Mouse (Mus musculus): Measurements from ENCODE around the gene Cobll1. TPM values are rescaled to one million over a fixed set of nuclear protein-coding genes. Genes with fewer than 3 reads are reported as not detected.

Gene Cobll1
- polyA plus RNA-seq, 1 experiment from 2014 or later: 3.8 TPM

GRCm38 (mm10) chr2:65218318-65218717, 20.9 kb downstream of the Cobll1 start:
- WGBS (ENCODE audit: insufficient replicate concordance): 64% methylated on average over 9 of the region's 9 CpGs

GRCm38 (mm10) chr2:65217677-65218076, 21.5 kb downstream of the Cobll1 start:
- 79% methylated on average over 6 of the region's 6 CpGs for WGBS (ENCODE audit: insufficient replicate concordance)

More at GRCm38 (mm10) chr2:65218318-65218717, 20.9 kb downstream of the Cobll1 start:
- Histone ChIP-seq H3K27ac (replicated peaks) (no peak overlapping the region; the same call in 1 of the 2 replicates), H3K9me3 (replicated peaks) (no peaks in the 10 kb centered on the region), H3K4me1 (replicated peaks) (0 out of 2 replicates have a peak, but pooled peaks cover 7% of the 10 kb centered on the region), H3K4me3 (replicated peaks) (no peak overlapping the region), H3K4me2 (no peak overlapping the region), H3K36me3 (replicated peaks) (no peaks in the 10 kb centered on the region), H3K27me3 (no peaks in the 10 kb centered on the region), H3K9ac (no peak overlapping the region)
- no peak for ATAC-seq (ENCODE audit: insufficient read depth)

GRCm38 (mm10) chr2:65216163-65216562, 23.0 kb downstream of the Cobll1 start:
- H3K4me3 ChIP-seq (replicated peaks): no peak overlapping the region
- no peak for ATAC-seq (ENCODE audit: insufficient read depth)
- H3K9ac ChIP-seq: no peak overlapping the region
- no peaks in the 10 kb centered on the region for H3K9me3 ChIP-seq (replicated peaks)
- H3K4me2 ChIP-seq: no peak overlapping the region
- 0 out of 2 replicates have a peak, but pooled peaks cover 7% of the 10 kb centered on the region for H3K4me1 ChIP-seq (replicated peaks)
- no peaks in the 10 kb centered on the region for H3K27me3 ChIP-seq
- H3K27ac ChIP-seq (replicated peaks): no peak overlapping the region
- H3K36me3 ChIP-seq (replicated peaks): no peaks in the 10 kb centered on the region

More at GRCm38 (mm10) chr2:65217677-65218076, 21.5 kb downstream of the Cobll1 start:
- H3K4me1 ChIP-seq (replicated peaks): 0 out of 2 replicates have a peak, but pooled peaks cover 7% of the 10 kb centered on the region
- H3K4me2 ChIP-seq: no peak overlapping the region
- no peaks in the 10 kb centered on the region for H3K9me3 ChIP-seq (replicated peaks)
- no peak overlapping the region for H3K9ac ChIP-seq
- H3K27ac ChIP-seq (replicated peaks): no peak overlapping the region
- H3K36me3 ChIP-seq (replicated peaks): no peaks in the 10 kb centered on the region
- ATAC-seq (ENCODE audit: insufficient read depth): no peak
- no peaks in the 10 kb centered on the region for H3K27me3 ChIP-seq
- no peak overlapping the region for H3K4me3 ChIP-seq (replicated peaks)

- ATAC-seq (ENCODE audit: insufficient read depth): no peak
These were observed 24.6 kb downstream of the Cobll1 start for GRCm38 (mm10) chr2:65214556-65214955.

GRCm38 (mm10) chr2:65213675-65214074, 25.5 kb downstream of the Cobll1 start:
- Histone ChIP-seq H3K9ac (no peak overlapping the region), H3K4me1 (replicated peaks) (0 out of 2 replicates have a peak, but pooled peaks cover 7% of the 10 kb centered on the region), H3K27ac (replicated peaks) (no peak overlapping the region), H3K4me2 (no peak overlapping the region), H3K9me3 (replicated peaks) (no peaks in the 10 kb centered on the region), H3K27me3 (no peaks in the 10 kb centered on the region), H3K4me3 (replicated peaks) (no peak overlapping the region), H3K36me3 (replicated peaks) (no peaks in the 10 kb centered on the region)
- 67% methylated on average over 3 of the region's 3 CpGs for WGBS (ENCODE audit: insufficient replicate concordance)
- no peak for ATAC-seq (ENCODE audit: insufficient read depth)

More at GRCm38 (mm10) chr2:65214556-65214955, 24.6 kb downstream of the Cobll1 start:
- Histone ChIP-seq H3K9ac (no peak overlapping the region), H3K4me1 (replicated peaks) (0 out of 2 replicates have a peak, but pooled peaks cover 7% of the 10 kb centered on the region), H3K27ac (replicated peaks) (no peak overlapping the region), H3K4me2 (no peak overlapping the region), H3K4me3 (replicated peaks) (no peak overlapping the region), H3K9me3 (replicated peaks) (no peaks in the 10 kb centered on the region), H3K27me3 (no peaks in the 10 kb centered on the region), H3K36me3 (replicated peaks) (no peaks in the 10 kb centered on the region)
- 81% methylated on average over 1 of the region's 1 CpGs for WGBS (ENCODE audit: insufficient replicate concordance)

- Histone ChIP-seq H3K36me3 (replicated peaks) (no peaks in the 10 kb centered on the region), H3K27me3 (no peaks in the 10 kb centered on the region), H3K9me3 (replicated peaks) (no peaks in the 10 kb centered on the region), H3K4me1 (replicated peaks) (0 out of 2 replicates have a peak, but pooled peaks cover 3% of the 10 kb centered on the region), H3K27ac (replicated peaks) (no peak overlapping the region), H3K9ac (no peak overlapping the region), H3K4me3 (replicated peaks) (no peak overlapping the region), H3K4me2 (no peak overlapping the region)
- WGBS (ENCODE audit: insufficient replicate concordance): 51% methylated on average over 3 of the region's 3 CpGs
- ATAC-seq (ENCODE audit: insufficient read depth): no peak
These were observed 27.6 kb downstream of the Cobll1 start for GRCm38 (mm10) chr2:65211620-65212019.

- H3K4me1 ChIP-seq (replicated peaks): no peaks in the 10 kb centered on the region
- H3K27ac ChIP-seq (replicated peaks): no peak overlapping the region
- ATAC-seq (ENCODE audit: insufficient read depth): no peak
- no peak overlapping the region for H3K9ac ChIP-seq
- H3K27me3 ChIP-seq: no peaks in the 10 kb centered on the region
- H3K4me3 ChIP-seq (replicated peaks): no peak overlapping the region
- no peaks in the 10 kb centered on the region for H3K36me3 ChIP-seq (replicated peaks)
- WGBS (ENCODE audit: insufficient replicate concordance): 54% methylated on average over 2 of the region's 2 CpGs
- no peak overlapping the region for H3K4me2 ChIP-seq
- no peaks in the 10 kb centered on the region for H3K9me3 ChIP-seq (replicated peaks)
These were observed 31.5 kb downstream of the Cobll1 start for GRCm38 (mm10) chr2:65207750-65208149.

GRCm38 (mm10) chr2:65203699-65204098, 35.5 kb downstream of the Cobll1 start:
- Histone ChIP-seq H3K36me3 (replicated peaks) (no peaks in the 10 kb centered on the region), H3K9me3 (replicated peaks) (no peaks in the 10 kb centered on the region), H3K4me3 (replicated peaks) (no peak overlapping the region), H3K27me3 (no peaks in the 10 kb centered on the region), H3K4me2 (no peak overlapping the region), H3K9ac (no peak overlapping the region), H3K4me1 (replicated peaks) (no peaks in the 10 kb centered on the region), H3K27ac (replicated peaks) (no peak overlapping the region)
- WGBS (ENCODE audit: insufficient replicate concordance): 62% methylated on average over 7 of the region's 7 CpGs
- ATAC-seq (ENCODE audit: insufficient read depth): no peak

GRCm38 (mm10) chr2:65199706-65200105, 39.5 kb downstream of the Cobll1 start:
- Histone ChIP-seq H3K4me2 (no peak overlapping the region), H3K27ac (replicated peaks) (no peak overlapping the region), H3K4me1 (replicated peaks) (no peaks in the 10 kb centered on the region), H3K36me3 (replicated peaks) (no peaks in the 10 kb centered on the region), H3K27me3 (no peaks in the 10 kb centered on the region), H3K9me3 (replicated peaks) (no peaks in the 10 kb centered on the region), H3K9ac (no peak overlapping the region), H3K4me3 (replicated peaks) (no peak overlapping the region)
- WGBS (ENCODE audit: insufficient replicate concordance): 59% methylated on average over 9 of the region's 9 CpGs
- no peak for ATAC-seq (ENCODE audit: insufficient read depth)

GRCm38 (mm10) chr2:65198605-65199004, 40.6 kb downstream of the Cobll1 start:
- Histone ChIP-seq H3K9ac (no peak overlapping the region), H3K27ac (replicated peaks) (no peak overlapping the region), H3K27me3 (no peaks in the 10 kb centered on the region), H3K36me3 (replicated peaks) (no peaks in the 10 kb centered on the region), H3K4me3 (replicated peaks) (no peak overlapping the region), H3K4me1 (replicated peaks) (no peaks in the 10 kb centered on the region), H3K9me3 (replicated peaks) (no peaks in the 10 kb centered on the region), H3K4me2 (no peak overlapping the region)
- 64% methylated on average over 3 of the region's 3 CpGs for WGBS (ENCODE audit: insufficient replicate concordance)
- no peak for ATAC-seq (ENCODE audit: insufficient read depth)

GRCm38 (mm10) chr2:65196994-65197393, 42.2 kb downstream of the Cobll1 start:
- no peak for ATAC-seq (ENCODE audit: insufficient read depth)
- H3K4me1 ChIP-seq (replicated peaks): no peaks in the 10 kb centered on the region
- H3K4me2 ChIP-seq: no peak overlapping the region
- H3K36me3 ChIP-seq (replicated peaks): no peaks in the 10 kb centered on the region
- no peak overlapping the region for H3K9ac ChIP-seq
- H3K27ac ChIP-seq (replicated peaks): no peak overlapping the region
- H3K9me3 ChIP-seq (replicated peaks): no peaks in the 10 kb centered on the region
- H3K27me3 ChIP-seq: no peaks in the 10 kb centered on the region
- 60% methylated on average over 1 of the region's 1 CpGs for WGBS (ENCODE audit: insufficient replicate concordance)
- H3K4me3 ChIP-seq (replicated peaks): no peak overlapping the region
